In the genomic region with DNA sequence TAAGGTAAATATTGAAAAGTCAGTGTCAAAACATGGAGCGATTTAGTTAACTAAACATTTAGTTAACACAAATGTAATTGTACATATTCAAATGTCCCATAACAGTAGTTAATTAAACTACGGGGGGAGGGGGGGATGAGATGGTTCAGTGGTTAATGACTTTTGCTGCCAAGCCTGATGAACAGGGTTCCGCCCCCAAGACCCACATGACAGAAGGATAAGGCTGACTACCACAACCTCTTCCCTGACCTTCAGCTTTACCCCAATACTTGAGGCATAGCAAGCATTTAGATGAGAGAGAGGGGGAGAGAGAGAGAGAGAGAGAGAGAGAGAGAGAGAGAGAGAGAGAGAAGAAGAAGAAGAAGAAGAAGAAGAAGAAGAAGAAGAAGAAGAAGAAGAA, we compare ENCODE assay signal across 28 mouse cellular contexts. TPM values are rescaled to one million over a fixed set of nuclear protein-coding genes. Genes with fewer than 3 reads are reported as not detected.
DNase-seq lines count a peak whose midpoint lies in the region; ATAC-seq lines count a peak whose summit lies in the region.
"Had no signal": no experiment of that assay in that cellular context is flagged by ENCODE, and none has a peak within 500 bp of the region (broad histone marks: within the 10 kb centered on the region; RNA-seq: fewer than 3 reads in every experiment).

No protein-coding gene starts in this region.

- H3K9ac ChIP-seq in kidney, embryonic 14.5 days (ENCODE audit: low read depth, low read length): no peak overlapping the region
- H3K9ac ChIP-seq: forebrain, embryonic 13.5 days; heart, embryonic 12.5 days; heart, embryonic 15.5 days; hindbrain, embryonic 13.5 days had no signal

- peak; percentile 42 for DNase-seq in kidney, adult 18-20 months
- peak; percentile 72 for DNase-seq in kidney, adult 9 months
- DNase-seq in kidney, postnatal 14 days: peak; percentile 45
- no peak for DNase-seq in frontal cortex, adult 2 months (ENCODE audit: extremely low spot score in 1 of 2, low spot score in 1 of 2)
- DNase-seq in gastrocnemius, postnatal 4 days (ENCODE audit: low spot score in 2 of 2): no peak
- DNase-seq: adrenal gland, postnatal 10 days; adrenal gland, postnatal 36 days; B cell, adult 2 months; cerebellum, adult 18-20 months; cerebellum, adult 9-10 months; cerebellum, postnatal 14 days; gastrocnemius, adult 2 months; gastrocnemius, postnatal 14 days; heart, adult 18-20 months; heart, postnatal 10 days; heart, postnatal 36 days had no signal

- no peak overlapping the region for H3K4me3 ChIP-seq in kidney, embryonic 14.5 days (ENCODE audit: low read length)
- H3K4me3 ChIP-seq: forebrain, embryonic 10.5 days; forebrain, embryonic 13.5 days; gastrocnemius, adult 2 months; heart, embryonic 12.5 days; heart, embryonic 15.5 days; hindbrain, embryonic 10.5 days; hindbrain, embryonic 13.5 days had no signal

- WGBS in kidney, embryonic 14.5 days: 85% methylated on average over 3 of the region's 3 CpGs

- H3K27me3 ChIP-seq in kidney, embryonic 14.5 days (ENCODE audit: control insufficient read depth, insufficient read depth, low read length): no peaks in the 10 kb centered on the region
- H3K27me3 ChIP-seq: CH12.LX; forebrain, embryonic 13.5 days; heart, embryonic 12.5 days; heart, embryonic 15.5 days; hindbrain, embryonic 13.5 days; Patski had no signal

- no peak overlapping the region for H3K27ac ChIP-seq in kidney, embryonic 14.5 days (ENCODE audit: low read depth, low read length)
- H3K27ac ChIP-seq: forebrain, embryonic 10.5 days; forebrain, embryonic 13.5 days; gastrocnemius, adult 2 months; heart, embryonic 15.5 days; hindbrain, embryonic 10.5 days; hindbrain, embryonic 13.5 days had no signal

- no peaks in the 10 kb centered on the region for H3K9me3 ChIP-seq in kidney, embryonic 14.5 days (ENCODE audit: control insufficient read depth, low read length)
- H3K9me3 ChIP-seq: forebrain, embryonic 10.5 days; forebrain, embryonic 13.5 days; G1E; heart, embryonic 12.5 days; heart, embryonic 15.5 days; hindbrain, embryonic 10.5 days; hindbrain, embryonic 13.5 days had no signal

- H3K4me1 ChIP-seq in kidney, embryonic 14.5 days (ENCODE audit: control insufficient read depth, insufficient read depth, low read length): no peaks in the 10 kb centered on the region
- H3K4me1 ChIP-seq: forebrain, embryonic 10.5 days; forebrain, embryonic 13.5 days; heart, embryonic 12.5 days; heart, embryonic 15.5 days; hindbrain, embryonic 10.5 days; hindbrain, embryonic 13.5 days had no signal

- no peak overlapping the region for H3K4me2 ChIP-seq in kidney, embryonic 14.5 days (replicated peaks; ENCODE audit: low read depth, low read length)
- H3K4me2 ChIP-seq: forebrain, embryonic 13.5 days; heart, embryonic 12.5 days; heart, embryonic 15.5 days; hindbrain, embryonic 13.5 days had no signal

- no peaks in the 10 kb centered on the region for H3K36me3 ChIP-seq in kidney, embryonic 14.5 days (ENCODE audit: control insufficient read depth, insufficient read depth, low read length)
- H3K36me3 ChIP-seq: forebrain, embryonic 10.5 days; G1E; heart, embryonic 12.5 days; heart, embryonic 15.5 days; hindbrain, embryonic 10.5 days; hindbrain, embryonic 13.5 days had no signal

- ATAC-seq in kidney, embryonic 14.5 days (ENCODE audit: low FRiP score, low TSS enrichment): no peak
- ATAC-seq: forebrain, embryonic 13.5 days; forebrain, embryonic 16.5 days; hindbrain, embryonic 16.5 days; Patski had no signal

RNA-seq across cellular contexts. Expression of gene Dab2, which starts 54.3 kb away (rescaled TPM):
- polyA plus RNA-seq in kidney, embryonic 14.5 days (2014; fragmentation: Nextera tagmentation; extraction: Ambion mirVana): 35.0 and 64.2 TPM in 2 replicates
- polyA plus RNA-seq in frontal cortex, adult 2 months (2012; rRNA removed): 12.1 and 15.7 TPM in 2 replicates
- 10 to 100 TPM; 94.6 to 96.1 TPM for total RNA-seq in gastrocnemius, postnatal 4 days (2021)
- polyA plus RNA-seq: G1E had no signal

Comparison
In these comparisons a context has a peak if more than half of its experiments do, and no peak if none do; other contexts are left out.
1. DNase-seq: peak in kidney, adult 18-20 months (single experiment), kidney, adult 9 months (single experiment) and kidney, postnatal 14 days (single experiment); none in frontal cortex, adult 2 months (0 of 2) and gastrocnemius, postnatal 4 days (0 of 2).